Mouse (Mus musculus): Measurements from ENCODE around the gene Pofut2. TPM values are rescaled to one million over a fixed set of nuclear protein-coding genes. Genes with fewer than 3 reads are reported as not detected.
A peak's percentile ranks its signal among the peaks of the same experiment; 100 is the strongest.

The Pofut2 gene
- polyA plus RNA-seq, 1 experiment: 89.9 TPM

- Histone ChIP-seq H3K36me3 (ENCODE audit: control insufficient read depth, insufficient read depth) (no peaks in the 10 kb centered on the region), H3K27me3 (ENCODE audit: control insufficient read depth, insufficient read depth, insufficient read length) (no peaks in the 10 kb centered on the region), H3K4me3 (peak overlapping the region; percentile 0), H3K4me2 (ENCODE audit: low read depth) (peak overlapping the region; percentile 73), H3K79me2 (ENCODE audit: control insufficient read depth, insufficient read depth) (no peaks in the 10 kb centered on the region), H3ac (ENCODE audit: control insufficient read depth, insufficient read length) (no peak overlapping the region)
- TF ChIP-seq CEBPB (IDR thresholded peaks at IDR 0.05; ENCODE audit: insufficient read depth, poor library complexity, severe bottlenecking): peak; percentile 91
- no peak for TF ChIP-seq POLR2AphosphoS2 (IDR thresholded peaks at IDR 0.05; ENCODE audit: insufficient read length, low read depth)
- TF ChIP-seq TCF12 (IDR thresholded peaks at IDR 0.05; ENCODE audit: insufficient read depth, poor library complexity, severe bottlenecking): peak; percentile 97
- TF ChIP-seq MYOG (IDR thresholded peaks at IDR 0.05; ENCODE audit: control insufficient read depth in 1 of 3, insufficient read depth in 1 of 3, insufficient read length in 2 of 3, low read depth in 2 of 3): peak; percentile 42 to 99 (median 97)
- TF ChIP-seq E2F4 (IDR thresholded peaks at IDR 0.05; ENCODE audit: insufficient read depth): no peak
- no peak for TF ChIP-seq REST (IDR thresholded peaks at IDR 0.05; ENCODE audit: insufficient read depth, insufficient read length)
- TF ChIP-seq SRF (IDR thresholded peaks at IDR 0.05; ENCODE audit: control insufficient read depth, insufficient read length, low read depth): no peak
- peak; percentile 95 for TF ChIP-seq TCF3 (IDR thresholded peaks at IDR 0.05; ENCODE audit: insufficient read length, low read depth)
- no peak for TF ChIP-seq MAX (IDR thresholded peaks at IDR 0.05; ENCODE audit: low read depth)
- peak; percentile 32 for TF ChIP-seq POLR2A (IDR thresholded peaks at IDR 0.05; ENCODE audit: insufficient read length, low read depth)
- peak; percentile 52 to 100 (median 99) for TF ChIP-seq MYOD1 (IDR thresholded peaks at IDR 0.05; ENCODE audit: control insufficient read depth in 1 of 3, insufficient read length in 2 of 3, low read depth in 2 of 3)
Measured at GRCm38 (mm10) chr10:77226691-77227367, 32.2 kb upstream of the Pofut2 start.

- Histone ChIP-seq H3K4me2 (ENCODE audit: low read depth) (peak overlapping the region; percentile 73), H3K79me2 (ENCODE audit: control insufficient read depth, insufficient read depth) (no peaks in the 10 kb centered on the region), H3K36me3 (ENCODE audit: control insufficient read depth, insufficient read depth) (no peaks in the 10 kb centered on the region), H3K4me3 (peak overlapping the region; percentile 0), H3K27me3 (ENCODE audit: control insufficient read depth, insufficient read depth, insufficient read length) (no peaks in the 10 kb centered on the region), H3ac (ENCODE audit: control insufficient read depth, insufficient read length) (no peak overlapping the region)
- no peak for TF ChIP-seq POLR2A (IDR thresholded peaks at IDR 0.05; ENCODE audit: insufficient read length, low read depth)
- TF ChIP-seq TCF3 (IDR thresholded peaks at IDR 0.05; ENCODE audit: insufficient read length, low read depth): no peak
- peak in 1 of 3 experiments; percentile 64 for TF ChIP-seq MYOG (IDR thresholded peaks at IDR 0.05; ENCODE audit: control insufficient read depth in 1 of 3, insufficient read depth in 1 of 3, insufficient read length in 2 of 3, low read depth in 2 of 3)
- TF ChIP-seq MYOD1 (IDR thresholded peaks at IDR 0.05; ENCODE audit: control insufficient read depth in 1 of 3, insufficient read length in 2 of 3, low read depth in 2 of 3): peak in 1 of 3 experiments; percentile 64
Measured at GRCm38 (mm10) chr10:77227368-77227723, 31.7 kb upstream of the Pofut2 start.

- Histone ChIP-seq H3ac (ENCODE audit: control insufficient read depth, insufficient read length) (no peak overlapping the region), H3K4me2 (ENCODE audit: low read depth) (peak overlapping the region; percentile 65), H3K36me3 (ENCODE audit: control insufficient read depth, insufficient read depth) (peaks cover 7% of the 10 kb centered on the region), H3K27me3 (ENCODE audit: control insufficient read depth, insufficient read depth, insufficient read length) (no peaks in the 10 kb centered on the region), H3K4me3 (no peak overlapping the region), H3K79me2 (ENCODE audit: control insufficient read depth, insufficient read depth) (no peaks in the 10 kb centered on the region)
- TF ChIP-seq E2F4 (IDR thresholded peaks at IDR 0.05; ENCODE audit: insufficient read depth) (no peak), POLR2AphosphoS2 (IDR thresholded peaks at IDR 0.05; ENCODE audit: insufficient read length, low read depth) (no peak), CEBPB (IDR thresholded peaks at IDR 0.05; ENCODE audit: insufficient read depth, poor library complexity, severe bottlenecking) (peak; percentile 27; the same call in 1 of the 2 replicates), USF1 (IDR thresholded peaks at IDR 0.05; ENCODE audit: low read depth) (no peak), TCF3 (IDR thresholded peaks at IDR 0.05; ENCODE audit: insufficient read length, low read depth) (peak; percentile 65), REST (IDR thresholded peaks at IDR 0.05; ENCODE audit: insufficient read depth, insufficient read length) (no peak), SRF (IDR thresholded peaks at IDR 0.05; ENCODE audit: control insufficient read depth, insufficient read length, low read depth) (no peak), MYOG (IDR thresholded peaks at IDR 0.05; ENCODE audit: control insufficient read depth in 1 of 3, insufficient read depth in 1 of 3, insufficient read length in 2 of 3, low read depth in 2 of 3) (peak; percentile 12 to 77 (median 58)), TCF12 (IDR thresholded peaks at IDR 0.05; ENCODE audit: insufficient read depth, poor library complexity, severe bottlenecking) (peak; percentile 72), MYOD1 (IDR thresholded peaks at IDR 0.05; ENCODE audit: control insufficient read depth in 1 of 3, insufficient read length in 2 of 3, low read depth in 2 of 3) (peak; percentile 93 to 99 (median 98))
Measured at GRCm38 (mm10) chr10:77229609-77230595, 29.1 kb upstream of the Pofut2 start.

- Histone ChIP-seq H3K79me2 (ENCODE audit: control insufficient read depth, insufficient read depth) (no peaks in the 10 kb centered on the region), H3ac (ENCODE audit: control insufficient read depth, insufficient read length) (no peak overlapping the region), H3K36me3 (ENCODE audit: control insufficient read depth, insufficient read depth) (peaks cover 7% of the 10 kb centered on the region), H3K4me2 (ENCODE audit: low read depth) (no peak overlapping the region), H3K27me3 (ENCODE audit: control insufficient read depth, insufficient read depth, insufficient read length) (no peaks in the 10 kb centered on the region), H3K4me3 (no peak overlapping the region)
- TF ChIP-seq E2F4 (IDR thresholded peaks at IDR 0.05; ENCODE audit: insufficient read depth) (no peak), REST (IDR thresholded peaks at IDR 0.05; ENCODE audit: insufficient read depth, insufficient read length) (no peak), POLR2A (IDR thresholded peaks at IDR 0.05; ENCODE audit: insufficient read length, low read depth) (no peak), TCF12 (IDR thresholded peaks at IDR 0.05; ENCODE audit: insufficient read depth, poor library complexity, severe bottlenecking) (no peak), MYOD1 (IDR thresholded peaks at IDR 0.05; ENCODE audit: control insufficient read depth in 1 of 3, insufficient read length in 2 of 3, low read depth in 2 of 3) (peak in 1 of 3 experiments; percentile 20), MAX (IDR thresholded peaks at IDR 0.05; ENCODE audit: low read depth) (no peak)
Measured at GRCm38 (mm10) chr10:77231861-77232755, 26.9 kb upstream of the Pofut2 start.
